Mouse (Mus musculus): ENCODE measurements at regions not wholly inside any gene's neighbourhood (a gene's known extent, or its start where the extent isn't known, plus 50 kb on each side); places are given as distances from the start of the nearest gene placed in this dataset.

GRCm38 (mm10) chr3:41317170-41317569, 234.3 kb upstream of the Pgrmc2 start:
- DNase-seq (ENCODE audit: extremely low read depth, insufficient read length, low spot score): no peak

GRCm38 (mm10) chr3:41312492-41312891, 229.6 kb upstream of the Pgrmc2 start:
- DNase-seq (ENCODE audit: extremely low read depth, insufficient read length, low spot score): no peak

DNA sequence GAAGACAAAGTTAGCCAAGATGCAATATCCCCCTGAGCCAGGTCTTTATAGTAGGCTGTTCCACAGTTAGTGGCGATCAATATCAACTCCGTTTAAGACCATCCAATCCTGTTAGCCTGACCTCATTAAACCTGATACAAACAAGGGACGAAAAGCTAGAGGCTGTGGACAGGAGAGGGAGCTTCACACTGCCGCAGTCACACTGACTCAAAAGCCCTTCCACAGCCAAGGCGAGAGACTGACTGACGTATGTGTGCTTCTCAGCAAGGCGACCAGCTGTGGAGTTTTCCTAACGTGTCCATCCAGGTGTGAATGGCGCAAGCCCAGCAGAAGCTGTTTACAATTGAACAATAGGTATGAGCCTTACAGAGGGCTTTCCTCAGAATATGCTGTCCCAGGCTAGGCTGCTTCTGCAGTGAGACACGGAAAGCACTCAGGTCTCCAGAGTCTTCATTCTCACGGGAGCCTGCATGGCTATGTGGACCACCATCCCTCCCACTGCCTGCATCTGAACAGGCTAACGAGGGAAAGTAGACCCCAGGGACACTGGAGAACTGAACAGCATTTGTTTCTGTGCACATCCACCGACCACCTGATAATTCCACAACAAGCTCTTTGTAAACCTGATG, 224.7 kb upstream of the Pgrmc2 start:
- DNase-seq (ENCODE audit: extremely low read depth, insufficient read length, low spot score): no peak

DNA sequence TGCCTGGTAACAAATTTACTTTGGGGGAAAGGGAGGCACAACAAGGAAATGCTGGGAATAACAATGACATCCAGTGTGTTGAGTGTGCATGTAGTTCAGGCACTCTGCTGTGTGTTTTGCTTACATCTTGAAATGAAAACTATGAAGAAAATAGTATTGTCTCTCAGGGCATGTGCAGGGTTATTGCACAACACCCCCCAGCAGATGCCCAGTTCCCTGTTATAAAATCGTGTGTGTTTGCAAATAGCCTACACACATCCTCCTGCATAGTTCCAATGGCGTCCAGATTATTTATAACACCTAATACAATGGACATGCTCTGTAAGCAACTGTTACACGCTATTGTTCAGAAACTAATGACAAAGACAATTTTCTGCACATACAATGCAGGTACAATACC, 220.0 kb upstream of the Pgrmc2 start:
- DNase-seq (ENCODE audit: extremely low read depth, insufficient read length, low spot score): no peak

DNA sequence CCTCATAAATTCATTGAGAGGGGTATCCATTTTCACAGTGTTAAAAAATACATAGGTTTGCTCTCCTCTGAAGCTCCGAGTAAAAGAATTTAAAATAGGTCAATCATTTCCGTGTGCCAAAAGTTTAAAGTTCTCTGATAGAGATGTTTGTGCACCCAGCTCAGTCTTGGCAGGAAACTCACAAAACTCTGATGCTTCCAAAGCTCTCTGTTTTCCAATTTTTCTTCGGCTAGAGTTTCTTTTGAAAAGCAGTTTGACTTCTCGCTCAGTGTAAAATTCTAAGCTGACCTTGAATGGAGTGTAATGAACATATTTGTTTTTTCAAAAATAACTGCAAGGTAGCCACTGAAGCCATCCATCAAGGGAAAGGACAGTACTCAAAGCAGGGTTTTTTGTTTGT, 215.9 kb upstream of the Pgrmc2 start:
- DNase-seq (ENCODE audit: extremely low read depth, insufficient read length, low spot score): no peak

GRCm38 (mm10) chr3:41296152-41296809, 213.4 kb upstream of the Pgrmc2 start:
- no peak for DNase-seq (ENCODE audit: extremely low read depth, insufficient read length, low spot score)

- peak; percentile 64 for DNase-seq (ENCODE audit: extremely low read depth, insufficient read length, low spot score)
These were observed 212.3 kb upstream of the Pgrmc2 start for GRCm38 (mm10) chr3:41295150-41295549.

- DNase-seq (ENCODE audit: extremely low read depth, insufficient read length, low spot score): peak; percentile 78
These were observed 207.9 kb upstream of the Pgrmc2 start for GRCm38 (mm10) chr3:41290535-41291307.

DNA sequence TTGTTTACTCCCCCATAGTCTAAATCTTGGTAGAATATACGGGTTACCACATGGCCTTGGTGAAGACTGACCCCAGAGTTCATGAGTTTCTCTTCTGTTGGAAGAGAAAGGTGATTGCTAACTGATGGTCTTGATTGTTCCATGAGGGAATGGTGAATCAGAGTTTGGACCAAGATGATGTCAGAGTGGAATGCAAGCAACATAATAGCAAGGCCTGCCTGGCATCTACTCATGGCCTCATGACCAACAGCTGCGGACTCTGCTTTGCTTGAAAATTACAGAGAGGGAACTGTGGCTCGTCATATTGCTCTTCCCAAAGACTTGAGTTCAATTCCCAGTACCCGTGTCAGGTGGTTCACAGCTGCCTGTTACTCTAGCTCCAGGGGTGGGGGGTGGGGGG, 205.9 kb upstream of the Pgrmc2 start:
- peak; percentile 58 for DNase-seq (ENCODE audit: extremely low read depth, insufficient read length, low spot score)

DNA sequence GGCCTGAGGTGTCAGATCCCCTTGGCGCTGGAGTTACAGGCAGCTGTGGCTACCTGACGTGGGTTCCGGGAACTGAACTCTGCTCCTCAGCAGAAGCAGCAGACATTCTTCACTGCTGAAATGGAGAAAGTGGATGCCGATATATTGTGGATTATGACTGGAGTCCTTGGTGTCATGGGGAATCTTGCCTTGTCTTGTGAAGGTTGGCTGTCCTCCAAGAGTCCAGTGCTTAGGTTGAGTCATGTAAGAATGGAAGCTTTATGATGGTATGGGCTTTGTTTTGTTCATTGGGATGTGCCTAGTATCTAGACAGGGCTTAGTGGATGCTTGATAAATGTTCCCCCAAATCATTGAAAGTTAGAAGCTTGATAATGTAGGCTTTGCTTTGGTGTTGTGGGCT, 205.2 kb upstream of the Pgrmc2 start:
- peak; percentile 23 for DNase-seq (ENCODE audit: extremely low read depth, insufficient read length, low spot score)

- DNase-seq (ENCODE audit: extremely low read depth, insufficient read length, low spot score): no peak
These were observed 202.5 kb upstream of the Pgrmc2 start for GRCm38 (mm10) chr3:41285336-41285735.

GRCm38 (mm10) chr3:41284897-41285296, 202.1 kb upstream of the Pgrmc2 start:
- peak; percentile 84 for DNase-seq (ENCODE audit: extremely low read depth, insufficient read length, low spot score)

GRCm38 (mm10) chr3:41282431-41283037, 199.7 kb upstream of the Pgrmc2 start:
- no peak for DNase-seq (ENCODE audit: extremely low read depth, insufficient read length, low spot score)

DNA sequence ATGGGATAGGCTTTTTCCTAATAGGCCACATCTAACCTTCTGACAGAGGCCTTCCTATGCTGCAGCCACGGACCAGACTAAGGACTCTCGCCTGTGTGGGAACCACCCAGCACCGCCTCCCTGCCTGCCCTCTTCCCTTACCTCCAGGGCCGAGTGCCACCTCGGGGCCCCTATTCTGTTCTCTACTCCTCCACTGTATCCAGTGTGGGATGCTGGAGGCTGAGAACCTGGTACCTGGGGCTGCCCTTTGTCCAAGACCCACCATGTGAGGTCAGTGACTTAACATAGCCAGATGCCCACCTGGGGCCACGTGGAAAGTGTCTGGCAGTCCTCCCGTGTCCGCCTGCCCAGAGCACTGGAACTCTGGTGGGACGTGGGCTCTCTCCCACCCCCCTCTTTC, 193.2 kb upstream of the Pgrmc2 start:
- no peak for DNase-seq (ENCODE audit: extremely low read depth, insufficient read length, low spot score)

- DNase-seq (ENCODE audit: extremely low read depth, insufficient read length, low spot score): no peak
These were observed 185.7 kb upstream of the Pgrmc2 start for GRCm38 (mm10) chr3:41268516-41268915.

- no peak for DNase-seq (ENCODE audit: extremely low read depth, insufficient read length, low spot score)
These were observed 183.4 kb upstream of the Pgrmc2 start for GRCm38 (mm10) chr3:41266216-41266615.

GRCm38 (mm10) chr3:41265399-41265798, 182.6 kb upstream of the Pgrmc2 start:
- DNase-seq (ENCODE audit: extremely low read depth, insufficient read length, low spot score): no peak

- no peak for DNase-seq (ENCODE audit: extremely low read depth, insufficient read length, low spot score)
These were observed 175.4 kb upstream of the Pgrmc2 start for GRCm38 (mm10) chr3:41258291-41258690.

DNA sequence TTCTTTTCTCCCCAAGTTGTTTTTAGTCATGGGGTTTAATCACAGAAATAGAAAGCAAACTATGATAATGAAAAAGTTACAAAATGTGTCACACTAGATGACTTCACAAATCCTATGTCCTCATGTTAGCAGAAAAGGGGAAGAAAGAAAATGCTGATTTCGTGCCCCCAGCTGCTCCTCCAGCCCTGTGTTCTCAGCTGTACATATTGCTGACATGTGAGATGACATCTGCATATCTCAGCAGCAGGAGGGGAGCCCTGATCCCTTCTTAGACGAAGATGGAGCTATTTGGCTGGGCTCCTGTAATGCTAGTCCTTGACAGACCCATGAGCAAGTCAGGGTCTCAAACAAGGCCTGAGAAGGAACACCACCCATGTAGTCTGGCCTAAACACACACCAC, 162.1 kb upstream of the Pgrmc2 start:
- no peak for DNase-seq (ENCODE audit: extremely low read depth, insufficient read length, low spot score)

- DNase-seq (ENCODE audit: extremely low read depth, insufficient read length, low spot score): peak; percentile 42
These were observed 159.2 kb upstream of the Pgrmc2 start for GRCm38 (mm10) chr3:41241856-41242552.

GRCm38 (mm10) chr3:41239801-41240200, 157.0 kb upstream of the Pgrmc2 start:
- DNase-seq (ENCODE audit: extremely low read depth, insufficient read length, low spot score): no peak

Data from 3134 (cell line).